Mouse (Mus musculus) lung, postnatal 0 days (tissue): ENCODE results near the gene Zfyve26. TPM values are rescaled to one million over a fixed set of nuclear protein-coding genes. Genes with fewer than 3 reads are reported as not detected.

ENCODE experiments used
- ATAC-seq: fragments of 200-750 bp; cut with Nextera tagmentation; 2 replicates; pipeline ENCODE4 v1.8.0; 2017; ENCODE audit warnings: moderate library complexity
- DNase-seq: peaks from one replicate; pipeline ENCODE4 v3.0.0-alpha.2; 2016; ENCODE audit warnings: low spot score
- H3K27ac ChIP-seq: fragments of 300-500 bp; sonication (generic); 2 replicates; pipeline ENCODE4 v1.5.1; 2014; ENCODE audit warnings: antibody characterized with exemption, mild to moderate bottlenecking, low read length, mixed read lengths
- H3K27me3 ChIP-seq: fragments of 300-500 bp; sonication (generic); replicated peaks from 2 replicates; pipeline ENCODE4 v1.6.1; 2014; ENCODE audit warnings: low read length, mixed read lengths; ENCODE audit not compliant: insufficient read depth
- H3K36me3 ChIP-seq: fragments of 300-500 bp; sonication (generic); 2 replicates; pipeline ENCODE4 v1.6.1; 2014; ENCODE audit warnings: low read length, mixed read lengths; ENCODE audit not compliant: insufficient read depth
- H3K4me1 ChIP-seq: fragments of 300-500 bp; sonication (generic); 2 replicates; pipeline ENCODE4 v1.6.1; 2014; ENCODE audit warnings: antibody characterized with exemption, low read depth, low read length, mixed read lengths; ENCODE audit not compliant: insufficient read depth
- H3K4me2 ChIP-seq: fragments of 300-500 bp; sonication (generic); replicated peaks from 2 replicates; pipeline ENCODE4 v1.6.1; 2014; ENCODE audit warnings: low read depth, mild to moderate bottlenecking, low read length, moderate library complexity, mixed read lengths
- H3K4me3 ChIP-seq: fragments of 300-500 bp; sonication (generic); 2 replicates; pipeline ENCODE4 v1.5.1; 2014; ENCODE audit warnings: low read depth, low read length
- H3K9ac ChIP-seq: fragments of 300-500 bp; sonication (generic); replicated peaks from 2 replicates; pipeline ENCODE4 v1.6.1; 2014; ENCODE audit warnings: low read depth, mild to moderate bottlenecking
- H3K9me3 ChIP-seq: fragments of 300-500 bp; sonication (generic); 2 replicates; pipeline ENCODE4 v1.6.1; 2016; ENCODE audit warnings: low read length, mixed read lengths
- CTCF ChIP-seq: IDR thresholded peaks from 2 replicates; pipeline ENCODE4 v1.5.1; 2016; ENCODE audit warnings: antibody characterized with exemption, mild to moderate bottlenecking
- EP300 ChIP-seq: IDR thresholded peaks from 2 replicates; pipeline ENCODE4 v1.6.1; 2016; ENCODE audit warnings: antibody characterized with exemption, mild to moderate bottlenecking, control low read depth
- WGBS: fragments of 180-500 bp; shearing (Covaris S2); extraction: QIAGEN DNeasy Blood & Tissue Kit; methylation state at CpG from one replicate; pipeline ENCODE4 v1.1.7; 2014; 5-methylcytosine and 5-hydroxymethylcytosine counted together
- polyA plus RNA-seq: library from polyadenylated mRNA; unstranded; fragments of >200 nt; fragmentation: Nextera tagmentation; extraction: Ambion mirVana; gene quantifications from 2 replicates; pipeline ENCODE4 v1.2.1, GENCODE M21; 2015

Zfyve26 gene
- polyA plus RNA-seq, 1 experiment from 2014 or later, result 7.0 TPM

DNA sequence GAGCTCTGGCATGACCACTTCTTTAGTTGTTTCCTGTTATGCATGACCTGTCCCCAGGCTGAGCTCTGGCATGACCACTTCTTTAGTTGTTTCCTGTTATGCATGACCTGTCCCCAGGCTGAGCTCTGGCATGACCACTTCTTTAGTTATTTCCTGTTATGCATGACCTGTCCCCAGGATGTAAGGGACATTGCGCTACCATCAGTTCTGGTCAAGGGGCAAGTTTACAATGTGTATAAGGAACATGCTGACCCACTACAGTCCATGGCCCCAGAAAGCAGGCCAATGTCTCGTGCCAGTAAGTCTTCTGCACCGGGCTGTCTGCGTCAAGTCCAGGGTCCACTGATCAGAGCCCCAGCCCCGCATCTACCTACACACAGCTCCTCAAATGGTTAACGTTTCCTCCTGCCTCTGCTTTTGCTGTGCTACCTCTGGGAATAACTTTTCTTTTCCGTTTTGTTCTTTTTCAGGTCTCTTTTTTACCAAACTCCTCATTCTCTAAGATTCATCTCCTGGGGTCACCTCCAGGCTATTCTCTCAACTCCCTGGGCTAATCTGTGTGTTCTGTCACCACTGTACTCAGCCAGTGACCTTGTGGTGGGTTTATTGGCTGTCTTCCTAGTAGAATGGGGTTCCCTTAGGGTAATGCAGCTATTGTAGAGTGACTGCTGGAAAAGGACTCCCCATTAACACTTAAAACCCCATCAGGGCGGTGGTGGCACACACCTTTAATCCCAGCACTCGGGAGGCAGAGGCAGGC, 42.6 kb downstream of the Zfyve26 start:
- TF ChIP-seq EP300 (0 out of 2 replicates have a peak, but pooled peaks have one; percentile 16), CTCF (no peak)
- Histone ChIP-seq H3K4me3 (no peak overlapping the region), H3K27me3 (no peaks in the 10 kb centered on the region), H3K4me2 (no peak overlapping the region), H3K36me3 (peaks cover 26% of the 10 kb centered on the region), H3K27ac (no peak overlapping the region), H3K4me1 (no peaks in the 10 kb centered on the region), H3K9ac (no peak overlapping the region), H3K9me3 (no peaks in the 10 kb centered on the region)
- DNase-seq (no peak), ATAC-seq (peak; percentile 58)
- 85% methylated on average over 9 of the region's 9 CpGs for WGBS

DNA sequence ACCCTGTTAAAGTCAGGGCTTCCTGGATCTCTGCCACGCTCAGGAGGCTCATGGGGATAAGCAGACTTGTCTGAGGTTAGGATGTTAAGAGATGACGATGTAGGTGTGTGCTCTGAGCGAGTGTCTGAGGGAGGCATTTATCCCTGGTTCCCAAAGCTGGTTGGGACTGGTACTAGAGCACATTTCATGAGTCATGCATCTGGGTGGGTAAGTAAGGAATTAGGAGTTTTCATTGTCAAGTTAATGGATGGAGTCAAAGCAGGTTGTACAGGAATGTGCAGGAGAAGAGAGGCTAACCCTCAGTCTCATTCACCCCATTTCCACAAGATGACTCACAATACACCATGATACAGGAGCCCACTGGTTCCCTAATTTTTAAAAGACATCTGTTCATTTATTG, 48.0 kb downstream of the Zfyve26 start:
- Histone ChIP-seq H3K9ac (no peak overlapping the region), H3K4me1 (no peaks in the 10 kb centered on the region), H3K4me3 (no peak overlapping the region), H3K27ac (no peak overlapping the region), H3K9me3 (no peaks in the 10 kb centered on the region), H3K36me3 (peaks cover 49% of the 10 kb centered on the region), H3K27me3 (no peaks in the 10 kb centered on the region), H3K4me2 (no peak overlapping the region)
- ATAC-seq (no peak), DNase-seq (no peak)
- 90% methylated on average over 3 of the region's 3 CpGs for WGBS
- TF ChIP-seq CTCF (no peak), EP300 (no peak)

DNA sequence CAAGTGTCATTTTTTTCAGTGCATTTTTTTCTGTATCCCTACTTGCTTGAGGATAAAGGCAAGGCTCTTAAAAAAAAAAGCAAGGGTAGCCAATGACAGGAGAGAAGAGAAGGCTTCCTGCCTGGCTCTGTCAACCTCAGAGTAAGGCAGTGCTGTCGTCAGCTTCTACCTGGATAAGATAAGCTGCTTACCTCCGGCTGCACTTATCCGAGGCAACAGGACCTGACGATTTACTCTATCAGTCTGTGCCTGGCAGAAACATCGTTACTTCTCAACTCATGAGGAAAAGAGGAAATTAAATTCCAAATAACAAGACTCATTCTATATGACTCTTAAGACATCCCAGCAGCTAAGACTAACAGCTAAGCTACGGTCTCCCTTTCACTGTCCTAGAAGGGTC, 53.2 kb downstream of the Zfyve26 start:
- no peak overlapping the region for H3K4me3 ChIP-seq
- no peak overlapping the region for H3K4me2 ChIP-seq
- peaks cover 61% of the 10 kb centered on the region; the same call in 1 of the 2 replicates for H3K36me3 ChIP-seq
- H3K27me3 ChIP-seq, result no peaks in the 10 kb centered on the region
- 88% methylated on average over 6 of the region's 6 CpGs for WGBS
- H3K9ac ChIP-seq, result no peak overlapping the region
- H3K9me3 ChIP-seq, result no peaks in the 10 kb centered on the region
- TF ChIP-seq CTCF (no peak), EP300 (no peak)
- no peaks in the 10 kb centered on the region for H3K4me1 ChIP-seq
- DNase-seq (no peak), ATAC-seq (no peak)
- no peak overlapping the region for H3K27ac ChIP-seq

DNA sequence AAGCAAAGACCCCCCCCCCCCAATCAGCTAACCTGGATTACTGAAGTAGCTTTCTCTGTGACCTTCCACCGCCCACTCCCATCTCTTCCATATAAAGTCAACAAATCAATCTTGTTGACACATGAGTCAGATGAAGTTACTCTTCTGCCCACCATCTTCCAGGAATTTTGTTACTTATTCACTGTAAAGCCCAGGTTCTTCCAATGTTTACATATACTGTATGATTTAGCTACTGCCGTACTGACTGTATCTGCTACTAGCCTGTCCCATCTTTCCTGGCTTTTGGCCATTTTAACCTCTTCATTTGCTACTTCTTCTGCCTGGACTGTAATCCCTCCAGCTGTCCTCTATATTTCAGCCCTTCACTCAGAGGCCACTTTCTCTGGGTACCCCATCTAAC, 54.1 kb downstream of the Zfyve26 start:
- H3K4me3 ChIP-seq, result no peak overlapping the region
- no peak for ATAC-seq
- H3K9ac ChIP-seq, result no peak overlapping the region
- TF ChIP-seq CTCF, result no peak
- no peak for TF ChIP-seq EP300
- DNase-seq, result no peak
- no peaks in the 10 kb centered on the region for H3K4me1 ChIP-seq
- no peak overlapping the region for H3K27ac ChIP-seq
- H3K4me2 ChIP-seq, result no peak overlapping the region
- peaks cover 62% of the 10 kb centered on the region for H3K36me3 ChIP-seq
- H3K27me3 ChIP-seq, result no peaks in the 10 kb centered on the region
- WGBS, result 69% methylated on average over 2 of the region's 2 CpGs
- H3K9me3 ChIP-seq, result no peaks in the 10 kb centered on the region

DNA sequence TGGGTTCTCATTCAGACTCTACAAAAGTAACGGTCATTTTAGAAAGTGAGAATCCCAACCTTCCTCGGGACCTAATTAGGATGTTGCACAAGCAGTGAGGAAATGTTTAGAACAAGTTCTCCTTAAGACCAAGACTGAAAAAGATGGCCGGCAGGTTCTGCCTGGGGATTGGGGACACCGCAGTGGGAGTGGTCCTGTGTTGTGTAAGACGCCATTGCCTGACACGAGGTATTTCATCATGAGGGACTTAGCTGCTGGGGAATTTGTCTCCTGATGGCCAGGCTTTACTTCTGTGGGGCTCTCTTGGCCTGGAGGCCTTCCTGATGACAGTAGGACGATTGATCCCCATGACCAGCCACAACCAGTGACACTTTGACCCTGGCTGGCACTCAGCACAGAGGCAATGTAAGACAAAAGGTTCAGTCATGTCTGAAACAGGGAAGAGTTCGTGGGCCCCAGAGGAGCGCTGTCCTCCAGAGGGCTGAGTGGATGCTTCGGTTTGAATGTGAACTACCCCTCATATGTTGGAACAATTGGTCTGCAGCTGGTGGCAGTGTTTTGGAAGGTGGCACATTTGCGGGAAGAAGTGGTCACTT, 60.5 kb downstream of the Zfyve26 start:
- H3K27ac ChIP-seq, result no peak overlapping the region
- 84% methylated on average over 11 of the region's 11 CpGs for WGBS
- no peak overlapping the region for H3K4me2 ChIP-seq
- H3K9ac ChIP-seq, result no peak overlapping the region
- DNase-seq (peak; percentile 39), ATAC-seq (no peak)
- no peaks in the 10 kb centered on the region for H3K9me3 ChIP-seq
- H3K27me3 ChIP-seq, result no peaks in the 10 kb centered on the region
- H3K4me1 ChIP-seq, result no peaks in the 10 kb centered on the region
- TF ChIP-seq CTCF, result no peak
- TF ChIP-seq EP300, result no peak
- H3K4me3 ChIP-seq, result no peak overlapping the region
- H3K36me3 ChIP-seq, result peaks cover 36% of the 10 kb centered on the region

DNA sequence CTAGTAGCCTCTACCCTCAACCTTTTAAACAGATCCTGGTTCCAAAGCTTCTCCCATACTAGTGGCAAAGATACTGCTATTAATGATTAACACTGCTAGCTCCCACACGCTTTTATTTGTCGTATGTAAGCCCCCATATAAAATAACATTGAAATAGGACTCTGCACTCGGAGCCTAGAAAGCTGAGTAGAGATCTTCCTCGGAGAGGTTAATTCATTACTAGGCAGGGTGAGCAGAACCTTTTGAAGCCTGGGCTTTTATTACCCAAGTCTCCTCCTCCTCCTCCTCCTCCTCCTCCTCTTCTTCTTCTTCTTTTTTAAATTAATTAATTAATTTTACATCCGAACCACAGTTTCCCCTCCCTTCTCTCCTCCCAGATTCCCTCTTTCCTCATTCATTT, 78.6 kb downstream of the Zfyve26 start:
- DNase-seq (no peak), ATAC-seq (no peak)
- TF ChIP-seq CTCF (no peak), EP300 (no peak)

More for the DNA sequence above, 78.6 kb downstream of the Zfyve26 start:
- H3K9me3 ChIP-seq, result no peaks in the 10 kb centered on the region
- H3K9ac ChIP-seq, result no peak overlapping the region
- WGBS, result 56% methylated on average over 5 of the region's 5 CpGs
- no peak overlapping the region for H3K27ac ChIP-seq
- H3K4me2 ChIP-seq, result no peak overlapping the region
- no peaks in the 10 kb centered on the region for H3K27me3 ChIP-seq
- no peaks in the 10 kb centered on the region for H3K4me1 ChIP-seq
- H3K4me3 ChIP-seq, result no peak overlapping the region
- no peaks in the 10 kb centered on the region for H3K36me3 ChIP-seq
